Mouse (Mus musculus) G1E (cell line): ENCODE results near the gene Hoxa7.

Experiments
- CTCF ChIP-seq: IDR thresholded peaks from 2 replicates; pipeline ENCODE4 v1.5.1; 2012; ENCODE audit warnings: low read depth, low read length, inconsistent platforms, mixed read lengths
- GATA1 ChIP-seq: IDR thresholded peaks from 2 replicates; pipeline ENCODE4 v1.6.1; 2012; ENCODE audit warnings: borderline replicate concordance, low read length, inconsistent platforms, mixed read lengths
- GATA2 ChIP-seq: IDR thresholded peaks from 2 replicates; pipeline ENCODE4 v1.6.1; 2012; ENCODE audit warnings: low read depth, low read length, inconsistent platforms, borderline replicate concordance
- POLR2AphosphoS5 ChIP-seq: IDR thresholded peaks from 2 replicates; pipeline ENCODE4 v1.6.1; 2012; ENCODE audit warnings: low read depth, low read length, inconsistent platforms; ENCODE audit not compliant: insufficient replicate concordance
- TAL1 ChIP-seq: conservative IDR thresholded peaks from 2 replicates; pipeline ENCODE4 v1.6.1; 2012; ENCODE audit warnings: low read depth, low read length, inconsistent platforms, mixed read lengths

- TF ChIP-seq CTCF (no peak), GATA1 (no peak), GATA2 (no peak), POLR2AphosphoS5 (no peak), TAL1 (no peak)
Measured at GRCm38 (mm10) chr6:52167736-52168161, 53.9 kb downstream of the Hoxa7 start.
